Mouse (Mus musculus) right cerebral cortex, postnatal 4 days (tissue): ENCODE measurements around the gene Rnf26.

ENCODE experiments used
- DNase-seq: peaks from one replicate; pipeline ENCODE4 v3.0.0-alpha.2; 2022

The Rnf26 gene

GRCm38 (mm10) chr9:44073115-44073514, 40.2 kb downstream of the Rnf26 start:
- DNase-seq = no peak

GRCm38 (mm10) chr9:44072599-44072915, 40.8 kb downstream of the Rnf26 start:
- DNase-seq = no peak

GRCm38 (mm10) chr9:44071914-44072598, 41.3 kb downstream of the Rnf26 start:
- DNase-seq = no peak

- DNase-seq = no peak
Measured at GRCm38 (mm10) chr9:44070844-44071231, 42.5 kb downstream of the Rnf26 start.

- no peak for DNase-seq
Measured at GRCm38 (mm10) chr9:44070113-44070843, 43.0 kb downstream of the Rnf26 start.

GRCm38 (mm10) chr9:44069252-44069651, 44.1 kb downstream of the Rnf26 start:
- DNase-seq = no peak

- no peak for DNase-seq
Measured at GRCm38 (mm10) chr9:44067960-44068330, 45.4 kb downstream of the Rnf26 start.

GRCm38 (mm10) chr9:44067241-44067959, 45.9 kb downstream of the Rnf26 start:
- no peak for DNase-seq

GRCm38 (mm10) chr9:44066785-44067225, 46.5 kb downstream of the Rnf26 start, which contains the start of gene Usp2:
Usp2 (plus strand) TSS chr9:44067021.
- peak; percentile 100 for DNase-seq

- no peak for DNase-seq
Measured at GRCm38 (mm10) chr9:44065177-44065576, 48.1 kb downstream of the Rnf26 start.

- no peak for DNase-seq
Measured at GRCm38 (mm10) chr9:44058606-44059005, 54.7 kb downstream of the Rnf26 start.

GRCm38 (mm10) chr9:44053936-44054335, 59.4 kb downstream of the Rnf26 start:
- no peak for DNase-seq

GRCm38 (mm10) chr9:44052855-44053254, 60.5 kb downstream of the Rnf26 start:
- DNase-seq = no peak

- DNase-seq = no peak
Measured at GRCm38 (mm10) chr9:44049381-44050165, 63.7 kb downstream of the Rnf26 start.

GRCm38 (mm10) chr9:44048541-44049380, 64.6 kb downstream of the Rnf26 start:
- no peak for DNase-seq

GRCm38 (mm10) chr9:44047571-44048490, 65.5 kb downstream of the Rnf26 start:
- no peak for DNase-seq

- DNase-seq = no peak
Measured at GRCm38 (mm10) chr9:44047071-44047470, 66.2 kb downstream of the Rnf26 start.

- DNase-seq = no peak
Measured at GRCm38 (mm10) chr9:44046426-44046825, 66.9 kb downstream of the Rnf26 start.

- no peak for DNase-seq
Measured at GRCm38 (mm10) chr9:44045884-44046272, 67.4 kb downstream of the Rnf26 start.
